Mouse (Mus musculus) lung, adult 2 months (tissue): ENCODE results near the gene B4galt1. TPM values are rescaled to one million over a fixed set of nuclear protein-coding genes. Genes with fewer than 3 reads are reported as not detected.

Experiments used
- DNase-seq: peaks from one replicate; pipeline ENCODE4 v3.0.0; 2022
- H3K4me1 ChIP-seq: fragments of 200-500 bp; 2 replicates; pipeline ENCODE4 v1.6.1; 2011; ENCODE audit warnings: low read length; ENCODE audit not compliant: control insufficient read depth, insufficient read depth
- H3K4me3 ChIP-seq: fragments of 200-500 bp; replicated peaks from 2 replicates; pipeline ENCODE3; 2011; ENCODE audit warnings: low read depth, mild to moderate bottlenecking, control low read depth, low read length; ENCODE audit errors: extremely low read depth
- CTCF ChIP-seq: fragments of 200-500 bp; IDR thresholded peaks from 2 replicates; pipeline ENCODE4 v1.5.1; 2011; ENCODE audit warnings: mild to moderate bottlenecking, low read length, control low read depth; ENCODE audit not compliant: insufficient read depth
- POLR2A ChIP-seq: fragments of 200-500 bp; IDR thresholded peaks from 2 replicates; pipeline ENCODE4 v1.6.1; 2011; ENCODE audit warnings: low read depth, mild to moderate bottlenecking, control low read depth, low read length, borderline replicate concordance; ENCODE audit errors: extremely low read depth
- WGBS: fragments of 180-500 bp; shearing (Covaris S2); methylation state at CpG from one replicate; pipeline ENCODE4 v1.1.7; 2018; 5-methylcytosine and 5-hydroxymethylcytosine counted together
- polyA plus RNA-seq: library from polyadenylated mRNA; depleted of rRNA; stranded (reverse); fragments of >200 nt; gene quantifications from 2 replicates; pipeline ENCODE4 v1.2.3, GENCODE M21; 2012

B4galt1 gene
- polyA plus RNA-seq, 1 experiment, result 44.6 TPM

GRCm38 (mm10) chr4:40846143-40846931 is 7.5 kb downstream of the B4galt1 start:
- Histone ChIP-seq H3K4me3 (no peak overlapping the region), H3K4me1 (peaks cover 50% of the 10 kb centered on the region)
- DNase-seq, result no peak
- no peak for TF ChIP-seq CTCF
- no peak for TF ChIP-seq POLR2A
- 29% methylated on average over 7 of the region's 7 CpGs for WGBS

GRCm38 (mm10) chr4:40844811-40845751 is 8.7 kb downstream of the B4galt1 start:
- Histone ChIP-seq H3K4me3 (no peak overlapping the region), H3K4me1 (peaks cover 52% of the 10 kb centered on the region)
- no peak for TF ChIP-seq POLR2A
- TF ChIP-seq CTCF, result no peak
- peak; percentile 45 for DNase-seq
- WGBS, result 14% methylated on average over 12 of the region's 12 CpGs

GRCm38 (mm10) chr4:40844251-40844721 is 9.5 kb downstream of the B4galt1 start:
- 11% methylated on average over 5 of the region's 5 CpGs for WGBS

GRCm38 (mm10) chr4:40843726-40844125 is 10.1 kb downstream of the B4galt1 start:
- H3K4me1 ChIP-seq, result peaks cover 54% of the 10 kb centered on the region
- WGBS, result 44% methylated on average over 8 of the region's 8 CpGs
- DNase-seq, result no peak
- TF ChIP-seq CTCF (no peak), POLR2A (no peak)
- H3K4me3 ChIP-seq, result no peak overlapping the region

More at GRCm38 (mm10) chr4:40844251-40844721, 9.5 kb downstream of the B4galt1 start:
- TF ChIP-seq POLR2A (no peak), CTCF (no peak)
- H3K4me3 ChIP-seq, result no peak overlapping the region
- peaks cover 49% of the 10 kb centered on the region for H3K4me1 ChIP-seq
- no peak for DNase-seq

GRCm38 (mm10) chr4:40840448-40840847 is 13.4 kb downstream of the B4galt1 start:
- DNase-seq, result no peak
- Histone ChIP-seq H3K4me1 (peaks cover 57% of the 10 kb centered on the region), H3K4me3 (no peak overlapping the region)
- TF ChIP-seq POLR2A, result no peak
- no peak for TF ChIP-seq CTCF
- 30% methylated on average over 2 of the region's 2 CpGs for WGBS

GRCm38 (mm10) chr4:40839251-40839650 is 14.6 kb downstream of the B4galt1 start:
- TF ChIP-seq CTCF (no peak), POLR2A (no peak)
- DNase-seq, result no peak
- H3K4me3 ChIP-seq, result no peak overlapping the region
- peaks cover 49% of the 10 kb centered on the region for H3K4me1 ChIP-seq
- WGBS, result 28% methylated on average over 12 of the region's 12 CpGs

- Histone ChIP-seq H3K4me1 (peaks cover 42% of the 10 kb centered on the region), H3K4me3 (no peak overlapping the region)
- 21% methylated on average over 10 of the region's 10 CpGs for WGBS
- DNase-seq, result no peak
- TF ChIP-seq CTCF (no peak), POLR2A (no peak)
Measured at GRCm38 (mm10) chr4:40837451-40838285, 16.1 kb downstream of the B4galt1 start.

GRCm38 (mm10) chr4:40837008-40837407 is 16.8 kb downstream of the B4galt1 start:
- WGBS, result 15% methylated on average over 3 of the region's 3 CpGs
- Histone ChIP-seq H3K4me1 (peaks cover 38% of the 10 kb centered on the region), H3K4me3 (no peak overlapping the region)
- TF ChIP-seq POLR2A (no peak), CTCF (no peak)
- DNase-seq, result no peak
